Mouse (Mus musculus): ENCODE data around the gene Gm17349.

The Gm17349 gene

GRCm38 (mm10) chr15:99705440-99706048, at the start of gene Gm17349:
Gene Gm17349, minus strand, starts transcription at chr15:99705490.
- CTCF ChIA-PET = interaction anchor here (0.5 to 4.1 kb wide), 46 partner anchors 8 to 1545 kb away, joined by 3 to 92 read pairs (median 6); partner anchors contain the start of genes Cox14 (in 4 of the 4), Gpd1 (in 2 of the 4), Asic1 (in 1 of the 4) and Dip2b (in 1 of the 4)
- POLR2A ChIA-PET = interaction anchor here (0.5 to 10.1 kb wide), 45 partner anchors 8 to 675 kb away, joined by 3 to 118 read pairs (median 4); partner anchors contain the start of genes Cox14 (in 3 of the 4), Gpd1 (in 2 of the 4), Aqp6 (in 1 of the 4) and Asic1 (in 1 of the 4)

GRCm38 (mm10) chr15:99754204-99754603, 48.9 kb upstream of the Gm17349 start:
- CTCF ChIA-PET = interaction anchor here in 2 of 4 experiments (1.2 to 1.5 kb wide), 2 partner anchors 29 kb away, joined by 3 read pairs; partner anchors contain the start of gene Cox14 (in 1 of the 2)
- POLR2A ChIA-PET = interaction anchor here in 2 of 4 experiments (0.8 to 7.0 kb wide), 4 partner anchors 13 to 17 kb away, joined by 3 to 43 read pairs (median 4); no protein-coding TSS in a partner anchor

- ChIA-PET CTCF (no interaction called here), POLR2A (interaction anchor here in 2 of 4 experiments (0.7 to 6.3 kb wide), 6 partner anchors 9 to 32 kb away, joined by 3 to 22 read pairs (median 4); partner anchors contain the start of gene Cox14 (in 2 of the 2))
These were observed 34.9 kb upstream of the Gm17349 start for GRCm38 (mm10) chr15:99740229-99740628.

GRCm38 (mm10) chr15:99736675-99737074, 31.4 kb upstream of the Gm17349 start:
- ChIA-PET POLR2A (interaction anchor here in 3 of 4 experiments (0.6 to 6.3 kb wide), 7 partner anchors 11 to 185 kb away, joined by 3 to 22 read pairs (median 6); partner anchors contain the start of gene Cox14 (in 2 of the 3)), CTCF (interaction anchor here in 2 of 4 experiments (1.1 to 3.7 kb wide), 3 partner anchors 12 to 140 kb away, joined by 3 to 22 read pairs (median 4); partner anchors contain the start of gene Cox14 (in 1 of the 2))

DNA sequence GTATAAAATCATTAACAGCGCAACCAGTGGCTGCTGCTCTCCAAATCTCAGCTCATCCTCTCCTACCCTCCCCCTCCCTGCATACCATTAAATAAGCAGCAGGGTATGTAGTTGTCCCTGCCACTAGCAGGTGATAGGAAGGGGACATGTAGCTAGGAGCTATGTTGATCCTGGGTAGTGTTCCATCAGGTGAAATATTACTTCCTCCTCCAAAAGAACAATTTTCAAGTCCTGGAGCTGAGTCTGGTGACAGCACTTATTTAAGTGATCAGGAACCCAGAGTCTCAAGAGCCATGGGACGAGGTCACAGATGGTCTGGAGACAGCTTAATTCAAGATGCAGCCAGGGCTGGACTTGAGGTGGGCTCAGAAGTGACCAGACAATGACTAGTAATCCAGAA, 30.3 kb upstream of the Gm17349 start:
- POLR2A ChIA-PET = interaction anchor here in 3 of 4 experiments (0.5 to 3.4 kb wide), 6 partner anchors 10 to 1044 kb away, joined by 3 to 15 read pairs (median 4); partner anchors contain the start of gene Cox14 (in 1 of the 3)
- CTCF ChIA-PET = interaction anchor here in 3 of 4 experiments (0.6 to 3.7 kb wide), 8 partner anchors 10 to 319 kb away, joined by 3 to 22 read pairs (median 4); partner anchors contain the start of gene Cox14 (in 2 of the 3)

GRCm38 (mm10) chr15:99733186-99733585, 27.9 kb upstream of the Gm17349 start:
- CTCF ChIA-PET = interaction anchor here in 3 of 4 experiments (1.0 to 1.5 kb wide), 4 partner anchors 8 to 55 kb away, joined by 3 to 16 read pairs (median 4); partner anchors contain the start of gene Cox14 (in 2 of the 3)
- POLR2A ChIA-PET = interaction anchor here in 3 of 4 experiments (0.5 to 3.4 kb wide), 4 partner anchors 8 to 136 kb away, joined by 3 to 15 read pairs (median 3); no protein-coding TSS in a partner anchor

DNA sequence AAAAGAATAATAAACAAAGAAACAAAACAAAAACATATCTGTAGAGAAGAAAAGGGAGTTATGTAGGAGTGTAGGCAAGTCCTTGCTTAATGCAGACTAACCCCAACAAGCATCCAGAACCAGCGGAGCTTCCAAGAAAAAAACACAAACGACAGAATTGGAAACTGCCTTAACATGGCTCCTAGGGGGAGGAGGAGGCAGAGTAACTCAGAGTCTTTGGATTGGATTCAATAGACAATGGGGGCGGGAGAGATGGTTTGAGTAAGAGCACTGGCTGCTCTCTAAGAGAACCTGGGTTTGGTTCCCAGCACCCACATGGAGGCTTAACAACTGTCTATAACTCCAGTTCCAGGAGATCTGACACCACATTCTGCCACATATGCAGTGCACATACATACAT, 26.4 kb upstream of the Gm17349 start:
- POLR2A ChIA-PET = interaction anchor here in 2 of 4 experiments (0.8 to 1.1 kb wide), 5 partner anchors 9 to 240 kb away, joined by 3 read pairs; no protein-coding TSS in a partner anchor
- CTCF ChIA-PET = interaction anchor here in 2 of 4 experiments (0.6 to 1.8 kb wide), 3 partner anchors 9 to 279 kb away, joined by 3 to 4 read pairs (median 4); partner anchors contain the start of gene Gm17349 (in 1 of the 2)

- POLR2A ChIA-PET = interaction anchor here in 3 of 4 experiments (0.7 to 1.1 kb wide), 7 partner anchors 9 to 1441 kb away, joined by 3 to 6 read pairs (median 3); no protein-coding TSS in a partner anchor
- CTCF ChIA-PET = interaction anchor here in 3 of 4 experiments (0.5 to 1.8 kb wide), 8 partner anchors 10 to 538 kb away, joined by 3 to 8 read pairs (median 4); partner anchors contain the start of gene Gm17349 (in 1 of the 3)
These were observed 25.9 kb upstream of the Gm17349 start for GRCm38 (mm10) chr15:99731167-99731566.

DNA sequence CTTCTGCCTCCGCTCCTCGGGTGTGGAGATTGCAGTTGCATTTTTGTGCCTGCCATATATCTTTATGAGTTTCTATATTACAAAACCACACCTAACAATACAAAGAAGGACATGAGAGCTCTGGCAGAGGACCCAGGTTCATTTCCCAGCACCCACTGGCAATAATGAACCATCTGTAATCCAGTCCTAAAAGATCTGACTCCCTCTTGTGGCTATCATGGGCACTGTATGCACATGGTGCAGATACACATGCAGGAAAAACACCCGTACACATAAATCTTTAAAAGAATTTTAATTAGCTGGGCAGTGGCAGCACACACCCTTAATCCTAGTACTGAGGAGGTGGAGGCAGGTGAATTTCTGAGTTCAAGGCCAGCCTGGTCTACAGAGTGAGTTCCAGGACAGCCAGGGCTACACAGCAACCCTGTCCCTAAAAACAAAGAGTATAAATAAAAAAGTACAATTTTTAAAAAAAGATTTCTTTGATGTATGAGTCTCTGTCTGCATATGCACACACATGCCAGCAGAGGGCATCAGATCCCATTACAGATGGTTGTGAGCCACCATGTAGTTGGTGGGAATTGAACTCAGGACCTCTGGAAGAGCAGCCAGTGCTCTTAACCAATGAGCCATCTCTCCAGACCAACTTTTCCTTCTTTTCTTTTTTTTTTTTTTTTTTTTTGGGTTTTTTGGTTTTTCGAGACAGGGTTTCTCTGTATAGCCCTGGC, 23.9 kb upstream of the Gm17349 start:
- CTCF ChIA-PET = interaction anchor here (0.5 to 1.8 kb wide), 13 partner anchors 12 to 1115 kb away, joined by 3 to 7 read pairs (median 4); partner anchors contain the start of genes Gm17349 (in 1 of the 4) and Gpd1 (in 1 of the 4)
- POLR2A ChIA-PET = interaction anchor here in 3 of 4 experiments (0.5 to 2.3 kb wide), 10 partner anchors 9 to 65 kb away, joined by 3 to 9 read pairs (median 6); partner anchors contain the start of gene Gm17349 (in 1 of the 3)

- ChIA-PET POLR2A (interaction anchor here in 3 of 4 experiments (0.6 to 7.5 kb wide), 7 partner anchors 9 to 445 kb away, joined by 3 to 82 read pairs (median 6); partner anchors contain the start of genes Gm17349 (in 1 of the 3), Gpd1 (in 1 of the 3) and Smarcd1 (in 1 of the 3)), CTCF (interaction anchor here in 3 of 4 experiments (1.3 to 1.8 kb wide), 4 partner anchors 13 to 176 kb away, joined by 3 to 6 read pairs (median 4); partner anchors contain the start of gene Gm17349 (in 2 of the 3))
These were observed 22.9 kb upstream of the Gm17349 start for GRCm38 (mm10) chr15:99728211-99728610.

DNA sequence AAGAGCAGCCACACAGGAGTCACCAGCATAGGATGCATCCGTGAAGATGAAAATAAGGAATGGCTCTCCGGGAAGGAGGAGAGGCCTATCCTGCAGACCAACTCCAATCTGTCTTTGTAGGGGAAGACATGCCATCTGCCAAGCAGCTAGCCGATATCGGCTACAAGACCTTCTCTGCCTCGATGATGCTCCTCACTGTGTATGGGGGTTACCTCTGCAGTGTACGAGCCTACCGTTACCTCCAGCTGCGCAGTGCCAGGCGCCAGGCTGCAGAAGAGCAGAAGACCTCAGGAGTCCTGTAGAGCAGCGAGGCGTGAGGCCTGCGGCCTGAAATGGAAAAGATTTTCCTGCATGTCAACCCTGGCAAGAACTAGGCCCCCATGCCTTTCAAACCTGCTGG, 22.2 kb upstream of the Gm17349 start:
- ChIA-PET CTCF (interaction anchor here (0.6 to 1.7 kb wide), 5 partner anchors 13 to 1051 kb away, joined by 3 to 4 read pairs (median 4); partner anchors contain the start of gene Gm17349 (in 1 of the 4)), POLR2A (interaction anchor here in 3 of 4 experiments (0.6 to 7.5 kb wide), 9 partner anchors 10 to 436 kb away, joined by 3 to 82 read pairs (median 5); partner anchors contain the start of genes Gm17349 (in 1 of the 3), Gpd1 (in 1 of the 3) and Smarcd1 (in 1 of the 3))

DNA sequence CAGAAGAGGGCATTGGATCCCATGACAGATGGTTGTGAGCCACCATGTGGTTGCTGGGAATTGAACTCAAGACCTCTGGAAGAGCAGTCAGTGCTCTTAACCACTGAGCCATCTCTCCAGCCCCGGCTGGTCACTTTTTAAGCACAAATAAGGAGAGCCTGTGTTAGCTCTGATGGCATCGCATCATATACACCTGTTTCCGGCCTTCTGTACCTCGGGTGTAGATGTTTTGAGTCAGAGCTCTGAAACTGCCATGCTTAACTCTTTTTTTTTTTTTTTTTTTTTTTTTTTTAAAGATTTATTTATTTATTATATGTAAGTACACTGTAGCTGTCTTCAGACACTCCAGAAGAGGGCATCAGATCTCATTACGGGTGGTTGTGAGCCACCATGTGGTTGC, 21.7 kb upstream of the Gm17349 start:
- POLR2A ChIA-PET = interaction anchor here in 3 of 4 experiments (0.6 to 7.5 kb wide), 12 partner anchors 9 to 436 kb away, joined by 3 to 82 read pairs (median 6); partner anchors contain the start of genes Gm17349 (in 1 of the 3), Gpd1 (in 1 of the 3), Lima1 (in 1 of the 3) and Smarcd1 (in 1 of the 3)
- CTCF ChIA-PET = interaction anchor here in 3 of 4 experiments (0.6 to 1.5 kb wide), 4 partner anchors 12 to 793 kb away, joined by 3 to 7 read pairs (median 4); partner anchors contain the start of gene Gm17349 (in 1 of the 3)

DNA sequence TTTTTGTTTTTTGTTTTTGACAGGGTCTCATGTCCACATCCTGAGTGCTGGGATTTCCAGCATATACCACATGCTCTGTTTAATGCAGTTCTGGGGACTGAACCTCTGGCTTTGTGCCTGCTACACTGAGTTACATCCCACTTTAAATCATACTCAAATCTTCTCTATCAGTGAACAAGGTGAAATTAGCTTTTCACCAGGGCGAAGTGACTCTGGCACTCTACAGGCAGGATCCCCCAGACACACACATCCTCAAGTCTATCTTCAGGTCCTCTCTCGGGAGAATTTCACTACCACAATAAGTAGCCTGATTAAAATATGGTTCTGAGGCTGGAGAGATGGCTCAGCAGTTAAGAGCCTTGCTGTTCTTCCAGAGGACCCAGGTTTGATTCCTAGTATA, 21.3 kb upstream of the Gm17349 start:
- POLR2A ChIA-PET = interaction anchor here (0.6 to 8.3 kb wide), 21 partner anchors 9 to 505 kb away, joined by 3 to 118 read pairs (median 11); partner anchors contain the start of genes Gm17349 (in 2 of the 4), Smarcd1 (in 2 of the 4), Aqp5 (in 1 of the 4) and Gpd1 (in 1 of the 4)
- CTCF ChIA-PET = interaction anchor here in 3 of 4 experiments (0.6 to 5.4 kb wide), 10 partner anchors 10 to 180 kb away, joined by 3 to 131 read pairs (median 28); partner anchors contain the start of genes Gpd1 (in 2 of the 3) and Gm17349 (in 1 of the 3)

DNA sequence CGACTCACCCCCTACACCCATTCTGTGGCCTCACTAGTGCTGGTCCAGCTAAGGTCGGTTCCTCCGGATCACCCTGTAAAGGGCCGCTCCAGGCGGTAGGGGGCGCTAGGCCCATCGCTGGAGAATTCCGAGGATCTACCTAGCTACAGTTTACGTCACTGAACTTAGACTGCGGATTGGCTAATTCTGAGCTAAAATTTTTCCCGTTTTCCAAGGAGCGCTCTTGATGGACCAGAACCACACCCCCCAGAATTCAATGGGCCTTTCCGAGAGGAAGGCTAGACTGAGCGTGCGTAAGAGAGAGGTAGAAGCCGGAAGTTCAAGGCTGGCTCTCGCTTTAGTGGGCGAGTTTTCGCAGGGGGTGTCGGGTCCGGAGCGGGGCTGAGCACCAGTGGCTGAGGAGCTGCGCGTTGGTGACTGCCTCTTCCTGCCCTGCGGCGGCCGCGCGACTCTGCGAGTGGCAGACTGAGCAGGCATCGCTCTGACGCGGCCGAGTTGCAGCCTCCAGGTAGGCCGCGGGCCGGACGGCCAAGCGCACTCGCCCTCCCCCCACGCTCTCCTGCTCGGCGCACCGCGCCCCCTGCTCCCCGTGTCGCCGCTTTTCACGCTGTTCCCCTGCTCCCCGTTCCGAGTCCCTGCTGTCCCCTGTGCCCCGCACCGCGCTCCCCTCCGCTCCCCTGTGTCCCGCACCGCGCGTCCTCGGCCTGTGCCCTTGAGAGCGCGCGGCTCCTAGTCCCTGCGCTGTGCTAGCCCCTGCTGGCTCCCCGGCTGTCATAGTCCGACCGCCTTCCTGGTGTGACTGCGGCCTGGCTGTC, 20.3 kb upstream of the Gm17349 start, which contains the start of gene Cox14:
Gene Cox14, plus strand, starts transcription at position 278 of the 815 bp plus-strand sequence.
- ChIA-PET POLR2A (interaction anchor here (0.6 to 8.3 kb wide), 99 partner anchors 8 to 910 kb away, joined by 3 to 118 read pairs (median 5); partner anchors contain the start of genes Gm17349 (in 3 of the 4), Lima1 (in 2 of the 4), Racgap1 (in 2 of the 4) and Smarcd1 (in 2 of the 4)), CTCF (interaction anchor here (0.5 to 5.4 kb wide), 117 partner anchors 8 to 1911 kb away, joined by 3 to 131 read pairs (median 5); partner anchors contain the start of genes Gm17349 (in 4 of the 4), Gpd1 (in 2 of the 4), Racgap1 (in 2 of the 4) and Aqp6 (in 1 of the 4))

DNA sequence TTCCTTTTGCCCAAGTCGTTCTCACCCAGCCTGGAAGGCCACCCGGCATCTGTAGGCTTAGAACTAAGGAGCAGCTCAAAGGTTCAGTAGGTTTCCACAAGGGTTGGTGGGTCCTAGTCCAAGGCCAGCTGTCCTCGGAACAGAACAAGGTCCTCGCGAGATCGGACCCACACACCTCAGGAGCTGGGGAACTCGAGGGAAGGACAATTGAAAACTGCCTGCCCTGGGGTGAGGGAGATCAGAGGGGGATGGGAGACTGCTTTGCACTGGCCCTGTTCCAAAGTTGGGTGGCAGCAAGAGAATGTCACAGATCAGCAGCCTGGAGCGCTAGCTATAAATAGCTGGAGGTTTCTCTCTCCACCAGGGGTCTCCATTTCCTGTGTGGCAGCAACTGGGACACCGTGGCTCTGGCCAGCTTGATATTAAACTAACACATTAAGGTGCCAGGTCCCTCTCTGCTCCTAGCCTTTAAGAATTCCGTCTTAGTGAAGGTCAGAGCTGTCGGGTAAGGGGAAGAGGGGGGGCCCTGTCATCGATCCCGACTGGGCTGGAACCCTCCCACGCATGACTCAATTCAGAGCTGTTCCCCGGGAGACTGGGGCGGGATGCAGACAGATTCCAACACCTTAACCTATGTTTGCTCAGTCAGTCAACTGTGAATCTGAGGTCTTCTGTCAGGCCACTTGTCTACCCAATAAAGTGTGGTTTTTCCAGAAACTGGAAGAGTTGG, 19.2 kb upstream of the Gm17349 start:
- POLR2A ChIA-PET = interaction anchor here (0.6 to 8.3 kb wide), 92 partner anchors 9 to 1033 kb away, joined by 3 to 118 read pairs (median 4); partner anchors contain the start of genes Gm17349 (in 3 of the 4), Lima1 (in 2 of the 4), Racgap1 (in 2 of the 4) and Smarcd1 (in 2 of the 4)
- CTCF ChIA-PET = interaction anchor here (0.5 to 5.4 kb wide), 118 partner anchors 8 to 959 kb away, joined by 3 to 131 read pairs (median 5); partner anchors contain the start of genes Gm17349 (in 4 of the 4), Gpd1 (in 2 of the 4), Aqp6 (in 1 of the 4) and Asic1 (in 1 of the 4)
